Mouse (Mus musculus) gastrocnemius, adult 8-10 months (tissue): ENCODE measurements around the gene Gm4450. TPM values are rescaled to one million over a fixed set of nuclear protein-coding genes. Genes with fewer than 3 reads are reported as not detected.
A peak's percentile ranks its signal among the peaks of the same experiment; 100 is the strongest.
"Not testable (repeated sequence)": the region's sequence is repeated elsewhere in the genome, so short reads cannot be mapped to it uniquely, and the experiment has no call there.

Experiments
- DNase-seq, 2 experiments: peaks; one replicate each; pipeline ENCODE4 v3.0.0; 2022; ENCODE audit warnings: low spot score in 2 of 2
- total RNA-seq, 4 experiments: library from RNA; stranded (reverse); gene quantifications; 2 replicates each; pipeline ENCODE4 v1.2.4; 2022

Gm4450 gene
- total RNA-seq: not detected

GRCm38 (mm10) chr3:98457026-98457425 is at the start of gene Gm4450:
Gm4450 (minus strand) TSS chr3:98457126.
- DNase-seq: not testable (repeated sequence)

DNA sequence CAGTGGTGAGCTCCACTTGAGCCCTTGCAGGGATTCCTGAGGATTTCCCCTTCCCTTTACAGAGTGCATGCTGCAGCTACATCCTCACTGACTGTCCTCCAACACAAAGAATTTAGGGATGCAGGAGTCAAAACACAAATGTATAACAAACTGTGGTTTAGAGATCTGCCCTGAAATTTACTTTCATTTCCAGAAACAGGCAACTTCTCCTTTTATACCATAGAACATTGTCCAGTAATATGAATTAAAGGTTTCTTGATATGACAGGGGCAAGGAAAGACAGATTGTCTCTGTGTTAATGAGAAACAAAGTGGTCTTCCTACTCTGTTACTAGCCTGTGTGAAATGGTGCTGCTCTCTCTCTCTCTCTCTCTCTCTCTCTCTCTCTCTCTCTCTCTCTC is 40.5 kb upstream of the Gm4450 start:
- not testable (repeated sequence) for DNase-seq

- DNase-seq: not testable (repeated sequence)
Observed at GRCm38 (mm10) chr3:98496762-98497161, 39.8 kb upstream of the Gm4450 start.

DNA sequence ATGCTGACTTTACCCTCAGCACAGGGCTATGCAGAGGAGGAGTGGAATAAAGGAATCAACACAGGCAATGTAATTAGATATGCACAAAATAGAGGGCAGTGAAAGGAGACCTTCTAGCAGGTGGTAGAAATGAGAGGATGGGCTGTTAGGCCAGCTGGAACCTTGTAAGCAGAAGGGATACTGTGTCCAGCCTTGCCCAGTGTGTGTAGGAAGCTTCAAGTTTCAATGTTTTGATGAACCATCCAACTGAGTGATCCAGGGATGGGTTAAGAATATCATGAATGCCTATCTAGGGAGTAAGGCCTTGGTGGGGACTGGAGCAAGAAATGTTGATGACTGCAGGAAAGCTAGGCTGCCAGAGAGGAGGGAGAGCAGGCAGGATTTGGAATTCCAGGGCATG is 38.1 kb upstream of the Gm4450 start:
- DNase-seq: not testable (repeated sequence)

- DNase-seq: not testable (repeated sequence)
Observed at GRCm38 (mm10) chr3:98494184-98494583, 37.3 kb upstream of the Gm4450 start.

DNA sequence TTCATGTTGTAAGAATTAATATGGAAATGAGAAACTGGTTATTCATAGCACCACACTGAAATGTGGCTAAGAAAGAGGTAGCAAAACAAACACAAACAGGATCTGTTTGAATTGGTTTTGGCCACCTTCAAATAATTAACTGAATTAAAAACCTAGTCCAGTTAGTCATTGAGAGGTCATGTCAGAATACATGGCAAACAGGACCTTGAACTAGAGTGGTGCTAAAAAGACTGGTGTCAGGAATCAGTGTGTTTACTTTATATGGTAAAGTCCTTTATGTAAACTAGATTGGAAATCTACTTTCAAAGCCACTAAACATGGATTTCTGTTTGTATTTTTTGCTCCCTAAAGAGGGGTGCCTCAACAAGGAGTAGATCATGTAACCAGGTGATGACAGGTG is 14.6 kb upstream of the Gm4450 start:
- DNase-seq: not testable (repeated sequence)

GRCm38 (mm10) chr3:98471057-98471456 is 14.1 kb upstream of the Gm4450 start:
- DNase-seq: not testable (repeated sequence)

- DNase-seq: not testable (repeated sequence)
Observed at GRCm38 (mm10) chr3:98469323-98469722, 12.4 kb upstream of the Gm4450 start.

DNA sequence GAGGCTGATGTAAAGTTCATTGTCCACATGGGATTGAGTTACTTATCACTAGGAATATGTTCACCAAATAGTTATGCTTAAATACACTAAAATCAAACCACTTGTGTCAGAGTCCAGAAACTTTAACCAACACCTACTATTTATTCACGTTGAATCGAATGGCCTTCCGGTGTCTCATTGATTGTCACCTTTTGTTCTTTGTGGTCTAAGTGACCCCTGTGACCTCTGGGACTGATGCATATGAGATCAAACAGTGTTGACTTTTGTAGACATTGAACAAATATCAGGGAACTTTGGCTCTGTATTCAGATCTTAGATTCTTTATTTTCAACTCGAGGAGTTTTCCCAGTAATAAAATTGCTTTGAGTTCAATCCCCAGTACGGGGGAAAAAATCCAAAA is 3.1 kb downstream of the Gm4450 start:
- DNase-seq: not testable (repeated sequence)

- not testable (repeated sequence) for DNase-seq
Observed at GRCm38 (mm10) chr3:98443924-98444323, 13.0 kb downstream of the Gm4450 start.

GRCm38 (mm10) chr3:98443149-98443779 is 13.7 kb downstream of the Gm4450 start:
- not testable (repeated sequence) for DNase-seq

DNA sequence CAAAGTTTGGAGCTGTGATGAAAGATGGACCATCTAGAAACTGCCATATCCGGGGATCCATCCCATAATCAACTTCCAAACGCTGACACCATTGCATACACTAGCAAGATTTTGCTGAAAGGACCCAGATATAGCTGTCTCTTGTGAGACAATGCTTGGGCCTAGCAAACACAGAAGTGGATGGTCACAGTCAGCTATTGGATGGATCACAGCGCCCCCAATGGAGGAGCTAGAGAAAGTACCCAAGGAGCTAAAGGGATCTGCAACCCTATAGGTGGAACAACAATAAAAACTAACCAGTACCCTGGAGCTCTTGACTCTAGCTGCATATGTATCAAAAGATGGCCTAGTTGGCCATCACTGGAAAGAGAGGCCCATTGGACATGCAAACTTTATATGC is 14.7 kb downstream of the Gm4450 start:
- not testable (repeated sequence) for DNase-seq

DNA sequence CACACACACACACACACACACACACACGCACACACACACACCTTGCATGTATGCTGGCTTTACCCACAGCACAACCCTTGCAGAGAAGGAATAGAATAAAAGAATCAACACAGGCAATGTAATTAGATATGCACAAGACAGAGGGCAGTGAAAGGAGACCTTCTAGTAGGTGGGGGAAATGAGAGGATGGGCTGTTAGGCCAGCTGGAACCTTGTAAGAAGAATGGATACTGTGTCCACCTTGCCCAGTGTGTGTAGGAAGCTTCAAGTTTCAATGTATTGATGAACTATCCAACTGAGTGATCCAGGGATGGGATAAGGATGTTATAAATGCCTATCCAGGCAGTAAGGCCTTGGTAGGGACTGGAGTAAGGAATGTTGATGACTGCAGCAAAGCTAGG is 21.9 kb downstream of the Gm4450 start:
- DNase-seq: no peak

- DNase-seq: no peak
Observed at GRCm38 (mm10) chr3:98434088-98434816, 22.7 kb downstream of the Gm4450 start.

- DNase-seq: no peak
Observed at GRCm38 (mm10) chr3:98428928-98429525, 27.9 kb downstream of the Gm4450 start.

- DNase-seq: no peak
Observed at GRCm38 (mm10) chr3:98428449-98428775, 28.5 kb downstream of the Gm4450 start.

DNA sequence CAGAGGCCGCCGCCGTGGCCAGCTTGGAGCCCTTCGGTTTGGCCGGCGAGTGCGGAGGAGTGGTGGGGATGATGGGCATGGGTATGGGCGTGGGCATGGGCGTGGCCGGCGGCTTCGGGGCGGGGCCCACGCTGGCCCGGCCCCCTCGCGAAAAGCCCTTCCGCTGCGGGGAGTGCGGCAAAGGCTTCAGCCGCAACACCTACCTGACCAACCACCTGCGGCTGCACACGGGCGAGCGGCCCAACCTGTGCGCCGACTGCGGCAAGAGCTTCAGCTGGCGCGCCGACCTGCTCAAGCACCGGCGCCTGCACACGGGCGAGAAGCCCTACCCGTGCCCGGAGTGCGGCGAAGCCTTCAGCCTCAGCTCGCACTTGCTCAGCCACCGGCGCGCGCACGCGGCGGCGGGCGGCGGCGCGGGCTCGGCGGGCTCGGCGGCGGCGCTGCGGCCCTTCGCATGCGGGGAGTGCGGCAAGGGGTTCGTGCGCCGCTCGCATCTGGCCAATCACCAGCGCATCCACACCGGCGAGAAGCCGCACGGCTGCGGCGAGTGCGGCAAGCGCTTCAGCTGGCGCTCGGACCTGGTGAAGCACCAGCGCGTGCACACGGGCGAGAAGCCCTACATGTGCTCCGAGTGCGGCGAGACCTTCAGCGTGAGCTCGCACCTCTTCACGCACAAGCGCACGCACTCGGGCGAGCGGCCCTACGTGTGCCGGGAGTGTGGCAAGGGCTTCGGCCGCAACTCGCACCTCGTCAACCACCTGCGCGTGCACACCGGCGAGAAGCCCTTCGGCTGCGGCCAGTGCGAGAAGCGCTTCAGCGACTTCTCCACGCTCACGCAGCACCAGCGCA is 29.1 kb downstream of the Gm4450 start:
- DNase-seq: peak; percentile 53 to 60

DNA sequence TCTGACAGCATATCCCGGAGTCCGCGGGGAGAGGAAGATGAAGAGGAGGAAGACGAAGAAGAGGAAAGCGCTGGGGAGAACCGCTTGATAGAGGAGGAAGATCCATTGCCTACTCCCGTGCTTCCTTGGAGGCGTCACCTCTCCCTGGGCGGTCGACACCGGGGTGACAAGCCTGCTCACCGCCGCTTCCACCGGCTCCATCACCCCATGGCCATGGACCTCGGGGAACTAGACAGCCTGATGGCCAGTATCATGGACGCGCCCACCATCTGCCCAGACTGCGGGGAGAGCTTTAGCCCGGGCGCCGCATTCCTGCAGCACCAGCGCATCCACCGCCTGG is 29.7 kb downstream of the Gm4450 start:
- DNase-seq: no peak

DNA sequence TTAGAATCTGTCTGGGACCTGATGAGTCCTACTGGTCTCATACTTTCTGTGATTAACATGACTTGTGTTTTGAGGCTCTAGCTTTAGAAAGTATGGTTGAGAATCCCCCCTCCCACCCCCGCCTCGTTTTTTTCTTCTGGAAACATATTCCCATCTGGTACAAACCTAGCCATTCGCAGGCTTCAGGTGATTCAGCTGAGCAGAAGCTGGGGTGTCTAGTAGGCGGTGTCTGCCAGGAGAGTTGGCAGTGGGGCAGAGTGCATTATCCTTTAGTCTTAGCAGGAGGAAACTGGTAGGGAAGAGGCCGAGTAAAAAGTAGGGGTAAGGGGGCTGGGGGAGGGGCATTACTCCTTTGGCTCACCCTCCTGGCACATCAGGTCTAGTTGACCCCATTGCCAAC is 30.2 kb downstream of the Gm4450 start:
- no peak for DNase-seq

DNA sequence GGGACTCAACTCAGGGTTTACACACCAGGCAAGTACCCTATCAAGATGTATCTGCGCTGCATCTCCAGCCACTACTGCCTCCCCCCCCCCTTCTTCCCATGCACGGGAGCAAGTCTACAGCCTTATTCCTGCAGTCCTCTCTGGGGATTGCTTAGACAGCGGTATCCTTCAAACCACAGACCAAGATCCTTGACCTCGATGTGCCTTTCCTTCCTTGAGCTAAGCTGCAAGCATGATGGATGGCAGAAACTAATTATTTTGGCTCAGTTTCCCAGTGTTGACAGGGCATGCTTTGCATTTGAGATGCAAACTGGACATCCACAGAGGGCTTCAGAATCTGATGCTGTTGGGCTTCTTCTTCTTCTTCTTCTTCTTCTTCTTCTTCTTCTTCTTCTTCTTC is 34.0 kb downstream of the Gm4450 start:
- no peak for DNase-seq

DNA sequence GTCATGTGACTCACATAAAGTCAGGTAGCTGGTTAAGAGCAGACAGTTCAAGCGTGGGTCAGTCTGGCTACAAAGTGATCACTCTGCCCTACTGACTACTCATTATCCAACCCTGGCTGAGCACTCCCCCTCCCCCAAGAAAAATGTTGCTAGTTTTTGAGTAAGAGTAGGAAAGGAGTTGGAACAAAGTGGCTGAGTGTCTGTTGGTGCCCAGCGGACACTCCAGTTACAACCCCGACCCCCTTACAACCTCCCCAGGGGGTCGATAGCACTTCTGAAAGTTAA is 37.2 kb downstream of the Gm4450 start:
- no peak for DNase-seq
